Mouse (Mus musculus): ENCODE results near the gene Usp31. TPM values are rescaled to one million over a fixed set of nuclear protein-coding genes. Genes with fewer than 3 reads are reported as not detected.

Gene Usp31
- total and polyA plus RNA-seq, 3 experiments, result 3.5 to 9.9 (median 8.5) TPM

DNA sequence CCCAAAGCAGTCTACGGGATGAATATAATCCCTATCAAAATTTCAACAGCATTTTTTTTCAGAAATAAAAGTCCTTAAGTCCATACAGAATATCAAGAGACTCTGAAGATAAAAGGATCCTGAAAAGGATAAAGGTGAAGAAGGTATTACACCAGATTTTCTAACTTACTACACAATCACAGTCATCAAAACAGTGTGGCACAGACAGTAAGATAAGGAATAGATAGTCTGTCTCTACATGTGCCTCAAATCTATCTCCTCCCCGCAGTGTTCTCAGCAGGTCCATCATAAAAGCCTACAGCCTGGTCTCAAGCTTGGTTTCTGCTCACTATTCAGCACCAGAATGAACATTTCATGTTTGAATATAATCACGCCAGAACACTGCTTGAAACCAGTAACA lies 6.6 kb downstream of the Usp31 start:
- DNase-seq, result no peak
- 88% methylated on average over 3 of the region's 3 CpGs for WGBS
- H3K36me3 ChIP-seq (ENCODE audit: control insufficient read depth, insufficient read depth, low read length), result peaks cover 21% of the 10 kb centered on the region
- intact Hi-C loops (cut with DNase I), result no loop called here
- peaks cover 5% of the 10 kb centered on the region for H3K79me2 ChIP-seq (replicated peaks; ENCODE audit: control insufficient read depth, insufficient read depth, low read length)
- H3K9ac ChIP-seq (ENCODE audit: low read depth, low read length), result no peak overlapping the region
- peaks cover 6% of the 10 kb centered on the region for H3K4me1 ChIP-seq (ENCODE audit: control insufficient read depth, insufficient read depth, low read length)
- no peak for TF ChIP-seq EP300 (IDR thresholded peaks at IDR 0.05; ENCODE audit: insufficient read depth, low read depth, low read length)
- TF ChIP-seq CTCF (IDR thresholded peaks at IDR 0.05), result no peak
- no peak for TF ChIP-seq POLR2A (IDR thresholded peaks at IDR 0.05; ENCODE audit: insufficient read depth, low read depth, low read length)
- H3K27me3 ChIP-seq (ENCODE audit: control insufficient read depth, insufficient read depth, low read length), result no peaks in the 10 kb centered on the region
- H3K27ac ChIP-seq, result no peak overlapping the region
- H3K4me3 ChIP-seq, result no peak overlapping the region

DNA sequence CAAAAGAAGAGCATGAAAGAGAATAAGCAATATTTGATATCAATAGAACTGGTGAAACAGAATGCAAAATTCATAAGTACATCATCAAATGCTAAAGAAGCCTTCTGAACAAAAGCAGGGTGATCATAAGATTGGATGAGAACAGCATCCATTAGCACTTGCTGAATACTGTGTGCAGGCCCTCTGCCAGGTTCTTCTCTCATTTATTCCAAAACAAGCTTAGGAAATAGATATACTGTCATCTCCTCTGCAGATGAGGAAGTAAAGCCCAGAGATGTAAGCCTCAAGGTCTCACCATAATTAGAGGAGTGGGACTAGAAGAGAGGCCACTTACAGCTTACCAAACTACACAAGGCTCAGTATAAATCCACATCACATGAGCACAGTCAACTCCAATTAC lies 7.8 kb downstream of the Usp31 start:
- no peak overlapping the region for H3K27ac ChIP-seq
- H3K27me3 ChIP-seq (ENCODE audit: control insufficient read depth, insufficient read depth, low read length), result no peaks in the 10 kb centered on the region
- peaks cover 6% of the 10 kb centered on the region for H3K4me1 ChIP-seq (ENCODE audit: control insufficient read depth, insufficient read depth, low read length)
- intact Hi-C loops (cut with DNase I), result no loop called here
- peaks cover 5% of the 10 kb centered on the region for H3K79me2 ChIP-seq (replicated peaks; ENCODE audit: control insufficient read depth, insufficient read depth, low read length)
- H3K4me3 ChIP-seq, result no peak overlapping the region
- no peak for DNase-seq
- peaks cover 17% of the 10 kb centered on the region for H3K36me3 ChIP-seq (ENCODE audit: control insufficient read depth, insufficient read depth, low read length)
- TF ChIP-seq CTCF (IDR thresholded peaks at IDR 0.05) (no peak), POLR2A (IDR thresholded peaks at IDR 0.05; ENCODE audit: insufficient read depth, low read depth, low read length) (no peak), EP300 (IDR thresholded peaks at IDR 0.05; ENCODE audit: insufficient read depth, low read depth, low read length) (no peak)
- H3K9ac ChIP-seq (ENCODE audit: low read depth, low read length), result no peak overlapping the region

DNA sequence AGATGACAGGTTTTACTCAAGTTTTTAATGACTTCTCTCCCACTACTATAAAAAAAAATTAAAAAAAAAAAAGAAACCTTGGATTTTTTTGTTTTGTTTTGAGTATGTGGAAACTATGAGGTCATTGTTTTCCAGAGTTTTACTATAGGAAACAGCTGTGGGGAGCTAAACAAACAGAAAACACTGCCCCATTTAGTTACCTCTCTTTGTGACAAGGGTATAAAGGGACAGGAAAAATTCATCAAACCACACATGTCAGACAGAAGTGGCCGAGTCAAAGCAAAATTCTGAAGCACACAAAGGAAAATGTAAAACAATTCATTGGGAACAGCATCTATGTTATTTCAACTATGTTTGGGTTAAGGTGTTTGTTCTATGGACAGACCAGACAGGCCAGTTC lies 9.5 kb downstream of the Usp31 start:
- Histone ChIP-seq H3K4me3 (no peak overlapping the region), H3K9ac (ENCODE audit: low read depth, low read length) (no peak overlapping the region), H3K36me3 (ENCODE audit: control insufficient read depth, insufficient read depth, low read length) (peaks cover 13% of the 10 kb centered on the region), H3K4me1 (ENCODE audit: control insufficient read depth, insufficient read depth, low read length) (peaks cover 6% of the 10 kb centered on the region), H3K27ac (peak overlapping the region; percentile 1; the same call in 1 of the 2 replicates), H3K79me2 (replicated peaks; ENCODE audit: control insufficient read depth, insufficient read depth, low read length) (peaks cover 3% of the 10 kb centered on the region), H3K27me3 (ENCODE audit: control insufficient read depth, insufficient read depth, low read length) (no peaks in the 10 kb centered on the region)
- 38% methylated on average over 1 of the region's 1 CpGs for WGBS
- DNase-seq, result no peak
- TF ChIP-seq POLR2A (IDR thresholded peaks at IDR 0.05; ENCODE audit: insufficient read depth, low read depth, low read length) (no peak), CTCF (IDR thresholded peaks at IDR 0.05) (no peak), EP300 (IDR thresholded peaks at IDR 0.05; ENCODE audit: insufficient read depth, low read depth, low read length) (no peak)
- intact Hi-C loops (cut with DNase I), result no loop called here

- H3K79me2 ChIP-seq (replicated peaks; ENCODE audit: control insufficient read depth, insufficient read depth, low read length), result peaks cover 2% of the 10 kb centered on the region
- no peaks in the 10 kb centered on the region for H3K27me3 ChIP-seq (ENCODE audit: control insufficient read depth, insufficient read depth, low read length)
- no peak overlapping the region for H3K27ac ChIP-seq
Measured at GRCm38 (mm10) chr7:121697170-121697569, 9.9 kb downstream of the Usp31 start.

DNA sequence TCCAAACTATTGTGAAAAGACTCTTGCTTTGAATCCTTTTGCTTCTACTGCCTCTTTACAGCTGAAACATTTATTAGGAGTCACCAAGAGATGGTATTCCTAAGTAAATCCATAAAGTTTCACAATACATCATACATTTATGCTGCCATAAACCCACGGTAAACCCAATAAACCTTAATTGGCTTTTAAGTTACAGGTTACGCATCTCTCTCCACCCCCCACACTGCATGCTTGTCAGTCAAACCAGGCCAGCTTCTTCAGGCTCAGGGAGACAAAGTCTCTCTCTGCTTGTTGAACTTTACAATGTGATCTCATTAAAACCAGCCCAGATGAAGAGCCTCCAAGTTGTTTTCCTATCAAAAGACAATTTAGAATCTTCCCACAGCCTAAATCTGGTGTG lies 15.2 kb downstream of the Usp31 start:
- intact Hi-C loops (cut with DNase I), result no loop called here

More at GRCm38 (mm10) chr7:121697170-121697569, 9.9 kb downstream of the Usp31 start:
- no peak overlapping the region for H3K9ac ChIP-seq (ENCODE audit: low read depth, low read length)
- DNase-seq, result no peak
- peaks cover 6% of the 10 kb centered on the region for H3K4me1 ChIP-seq (ENCODE audit: control insufficient read depth, insufficient read depth, low read length)
- intact Hi-C loops (cut with DNase I), result no loop called here
- no peak overlapping the region for H3K4me3 ChIP-seq
- TF ChIP-seq POLR2A (IDR thresholded peaks at IDR 0.05; ENCODE audit: insufficient read depth, low read depth, low read length) (no peak), EP300 (IDR thresholded peaks at IDR 0.05; ENCODE audit: insufficient read depth, low read depth, low read length) (no peak), CTCF (IDR thresholded peaks at IDR 0.05) (no peak)
- peaks cover 11% of the 10 kb centered on the region for H3K36me3 ChIP-seq (ENCODE audit: control insufficient read depth, insufficient read depth, low read length)

GRCm38 (mm10) chr7:121689338-121689737 lies 17.7 kb downstream of the Usp31 start:
- Histone ChIP-seq H3K4me3 (no peak overlapping the region), H3K79me2 (replicated peaks; ENCODE audit: control insufficient read depth, insufficient read depth, low read length) (peaks cover 2% of the 10 kb centered on the region; the same call in 1 of the 2 replicates), H3K9ac (ENCODE audit: low read depth, low read length) (no peak overlapping the region), H3K27ac (no peak overlapping the region), H3K27me3 (ENCODE audit: control insufficient read depth, insufficient read depth, low read length) (no peaks in the 10 kb centered on the region), H3K4me1 (ENCODE audit: control insufficient read depth, insufficient read depth, low read length) (peaks cover 2% of the 10 kb centered on the region; the same call in 1 of the 2 replicates), H3K36me3 (ENCODE audit: control insufficient read depth, insufficient read depth, low read length) (no peaks in the 10 kb centered on the region)
- TF ChIP-seq POLR2A (IDR thresholded peaks at IDR 0.05; ENCODE audit: insufficient read depth, low read depth, low read length) (no peak), CTCF (IDR thresholded peaks at IDR 0.05) (no peak), EP300 (IDR thresholded peaks at IDR 0.05; ENCODE audit: insufficient read depth, low read depth, low read length) (no peak)
- intact Hi-C loops (cut with DNase I), result no loop called here
- no peak for DNase-seq

More for the DNA sequence above, 15.2 kb downstream of the Usp31 start:
- DNase-seq, result no peak
- 90% methylated on average over 2 of the region's 2 CpGs for WGBS
- H3K4me1 ChIP-seq (ENCODE audit: control insufficient read depth, insufficient read depth, low read length), result peaks cover 2% of the 10 kb centered on the region; the same call in 1 of the 2 replicates
- no peak overlapping the region for H3K4me3 ChIP-seq
- TF ChIP-seq POLR2A (IDR thresholded peaks at IDR 0.05; ENCODE audit: insufficient read depth, low read depth, low read length) (no peak), EP300 (IDR thresholded peaks at IDR 0.05; ENCODE audit: insufficient read depth, low read depth, low read length) (no peak), CTCF (IDR thresholded peaks at IDR 0.05) (no peak)
- no peak overlapping the region for H3K9ac ChIP-seq (ENCODE audit: low read depth, low read length)
- no peaks in the 10 kb centered on the region for H3K27me3 ChIP-seq (ENCODE audit: control insufficient read depth, insufficient read depth, low read length)
- H3K36me3 ChIP-seq (ENCODE audit: control insufficient read depth, insufficient read depth, low read length), result peaks cover under 1% of the 10 kb centered on the region
- no peak overlapping the region for H3K27ac ChIP-seq
- H3K79me2 ChIP-seq (replicated peaks; ENCODE audit: control insufficient read depth, insufficient read depth, low read length), result peaks cover 4% of the 10 kb centered on the region

Measured in heart, adult 2 months (tissue).